Mouse (Mus musculus): ENCODE measurements at regions not wholly inside any gene's neighbourhood (a gene's known extent, or its start where the extent isn't known, plus 50 kb on each side); places are given as distances from the start of the nearest gene placed in this dataset.
"Not testable (repeated sequence)": the region's sequence is repeated elsewhere in the genome, so short reads cannot be mapped to it uniquely, and the experiment has no call there.

- not testable (repeated sequence) for DNase-seq (ENCODE audit: low read depth, low spot score)
These were observed 95.1 kb downstream of the Stard3nl start for GRCm38 (mm10) chr13:19300320-19301011.

- DNase-seq (ENCODE audit: low read depth, low spot score), result no peak
These were observed 99.3 kb downstream of the Stard3nl start for GRCm38 (mm10) chr13:19296325-19296724.

DNA sequence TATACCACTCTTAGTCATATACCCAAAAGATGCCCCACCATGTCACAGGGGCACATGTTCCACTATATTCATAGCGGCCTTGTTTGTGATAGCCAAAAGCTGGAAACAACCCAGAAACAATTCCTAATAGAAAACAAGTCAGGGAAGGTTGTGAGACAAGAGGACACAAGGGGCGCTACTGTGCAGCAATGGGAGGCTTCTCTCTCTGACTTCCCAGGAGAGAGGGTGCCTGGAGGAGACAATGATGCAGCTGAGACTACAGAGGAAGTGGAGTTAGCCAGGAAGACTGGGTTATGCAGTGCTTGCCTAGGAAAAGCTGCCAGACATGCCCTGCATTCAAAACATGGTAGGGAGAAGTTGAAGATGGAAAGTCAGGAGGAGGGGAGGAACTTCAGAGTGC, 102.6 kb downstream of the Stard3nl start:
- peak; percentile 47 for DNase-seq (ENCODE audit: low read depth, low spot score)

GRCm38 (mm10) chr13:19283161-19283560, 112.4 kb downstream of the Stard3nl start:
- peak; percentile 22 for DNase-seq (ENCODE audit: low read depth, low spot score)

DNA sequence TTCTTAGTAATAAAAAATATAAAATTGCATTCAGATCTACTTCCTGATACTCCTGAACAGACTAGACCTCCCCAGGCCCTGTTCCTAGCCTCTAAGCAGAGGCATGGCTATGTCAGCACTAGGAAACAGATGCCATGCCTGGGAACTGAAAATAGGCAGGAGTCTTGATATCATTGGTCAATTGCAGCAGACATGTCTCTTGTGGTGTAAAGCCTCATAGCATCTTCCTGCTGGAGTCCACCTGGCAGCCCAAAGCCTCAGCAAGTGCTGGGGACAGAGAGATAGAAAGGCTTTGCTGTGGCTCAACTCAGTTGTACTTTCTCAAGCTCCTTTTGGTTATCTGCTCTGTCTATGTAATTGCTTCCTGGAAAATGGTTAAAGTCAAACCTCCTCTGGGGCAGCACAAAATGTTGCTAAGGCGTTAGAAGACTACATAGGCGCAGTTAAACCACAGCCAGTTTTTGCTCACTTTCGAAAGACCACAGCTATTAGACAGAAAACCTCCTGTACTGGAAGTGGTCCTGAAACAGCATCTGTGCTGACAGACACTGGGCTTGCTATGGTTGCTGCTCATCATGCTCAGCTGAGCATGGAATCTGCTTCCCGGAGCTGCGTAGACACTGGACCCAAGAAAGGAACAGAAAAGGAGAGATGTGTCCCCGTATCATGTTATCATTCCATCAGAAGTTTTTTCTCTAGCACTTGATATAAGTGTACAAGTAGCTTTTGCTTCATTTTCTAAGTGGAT, 122.9 kb downstream of the Stard3nl start:
- DNase-seq (ENCODE audit: low read depth, low spot score), result not testable (repeated sequence)

GRCm38 (mm10) chr13:19264996-19265395, 130.6 kb downstream of the Stard3nl start:
- peak; percentile 71 for DNase-seq (ENCODE audit: low read depth, low spot score)

- DNase-seq (ENCODE audit: low read depth, low spot score), result not testable (repeated sequence)
These were observed 149.0 kb downstream of the Stard3nl start for GRCm38 (mm10) chr13:19246558-19246957.

GRCm38 (mm10) chr13:19242580-19242979, 153.0 kb downstream of the Stard3nl start:
- peak; percentile 6 for DNase-seq (ENCODE audit: low read depth, low spot score)

DNA sequence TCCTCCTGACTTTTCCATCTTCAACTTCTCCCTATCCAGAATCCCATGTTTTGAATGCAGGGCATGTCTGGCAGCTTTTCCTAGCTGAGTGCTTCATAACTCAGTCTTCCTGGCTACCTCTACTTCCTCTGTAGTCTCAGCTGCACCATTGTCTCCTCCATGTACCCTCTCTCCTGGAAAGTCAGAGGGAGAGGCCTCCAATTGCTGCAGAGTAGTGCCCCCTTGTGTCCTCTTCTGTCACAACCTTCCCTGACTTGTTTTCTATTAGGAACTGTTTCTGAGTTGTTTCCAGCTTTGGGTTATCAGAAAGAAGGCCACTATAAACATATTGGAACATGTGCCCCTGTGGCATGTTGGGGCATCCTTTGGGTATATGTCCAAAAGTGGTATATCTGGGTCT, 159.3 kb downstream of the Stard3nl start:
- peak; percentile 64 for DNase-seq (ENCODE audit: low read depth, low spot score)

- no peak for DNase-seq (ENCODE audit: low read depth, low spot score)
These were observed 160.8 kb downstream of the Stard3nl start for GRCm38 (mm10) chr13:19234700-19235374.

DNA sequence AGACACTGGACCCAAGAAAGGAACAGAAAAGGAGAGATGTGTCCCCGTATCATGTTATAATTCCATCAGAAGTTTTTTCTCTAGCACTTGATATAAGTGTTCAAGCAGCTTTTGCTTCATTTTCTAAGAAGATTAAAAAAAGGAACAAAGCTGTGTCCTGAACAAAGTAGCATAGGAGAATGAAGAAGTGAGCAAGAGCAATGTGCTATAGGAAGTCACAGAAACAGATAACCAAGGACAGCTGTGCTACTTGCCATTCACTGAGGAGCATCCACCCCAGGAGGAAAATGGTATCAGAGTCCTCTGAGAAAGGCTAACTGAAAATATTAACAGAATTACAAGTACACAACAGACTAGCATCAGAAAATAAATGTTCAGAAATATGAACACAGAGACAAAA, 175.6 kb downstream of the Stard3nl start:
- DNase-seq (ENCODE audit: low read depth, low spot score), result not testable (repeated sequence)

DNA sequence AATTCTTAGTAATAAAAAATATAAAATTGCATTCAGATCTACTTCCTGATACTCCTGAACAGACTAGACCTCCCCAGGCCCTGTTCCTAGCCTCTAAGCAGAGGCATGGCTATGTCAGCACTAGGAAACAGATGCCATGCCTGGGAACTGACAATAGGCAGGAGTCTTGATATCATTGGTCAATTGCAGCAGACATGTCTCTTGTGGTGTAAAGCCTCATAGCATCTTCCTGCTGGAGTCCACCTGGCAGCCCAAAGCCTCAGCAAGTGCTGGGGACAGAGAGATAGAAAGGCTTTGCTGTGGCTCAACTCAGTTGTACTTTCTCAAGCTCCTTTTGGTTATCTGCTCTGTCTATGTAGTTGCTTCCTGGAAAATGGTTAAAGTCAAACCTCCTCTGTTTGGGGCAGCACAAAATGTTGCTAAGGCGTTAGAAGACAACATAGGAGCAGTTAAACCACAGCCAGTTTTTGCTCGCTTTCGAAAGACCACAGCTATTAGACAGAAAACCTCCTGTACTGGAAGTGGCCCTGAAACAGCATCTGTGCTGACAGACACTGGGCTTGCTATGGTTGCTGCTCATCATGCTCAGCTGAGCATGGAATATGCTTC, 176.1 kb downstream of the Stard3nl start:
- DNase-seq (ENCODE audit: low read depth, low spot score), result not testable (repeated sequence)

DNA sequence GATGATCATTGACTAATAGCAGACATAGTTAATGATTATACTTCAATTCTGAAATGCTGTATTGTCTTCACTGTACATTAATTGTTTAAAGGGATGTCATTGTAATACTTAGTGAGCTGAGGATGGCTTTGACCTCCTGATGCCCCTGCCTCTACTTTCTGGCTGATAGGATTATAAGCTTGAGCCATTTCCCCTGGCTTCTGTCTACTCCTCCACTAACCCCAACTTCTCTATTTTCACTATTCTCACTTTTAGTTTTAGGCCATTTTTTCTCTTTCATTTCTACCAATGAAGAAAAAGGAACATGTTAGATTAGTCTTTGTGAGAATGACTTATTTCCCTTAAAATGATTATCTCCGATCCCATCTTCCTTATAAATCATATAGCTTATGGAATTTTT, 190.9 kb downstream of the Stard3nl start:
- no peak for DNase-seq (ENCODE audit: low read depth, low spot score)

DNA sequence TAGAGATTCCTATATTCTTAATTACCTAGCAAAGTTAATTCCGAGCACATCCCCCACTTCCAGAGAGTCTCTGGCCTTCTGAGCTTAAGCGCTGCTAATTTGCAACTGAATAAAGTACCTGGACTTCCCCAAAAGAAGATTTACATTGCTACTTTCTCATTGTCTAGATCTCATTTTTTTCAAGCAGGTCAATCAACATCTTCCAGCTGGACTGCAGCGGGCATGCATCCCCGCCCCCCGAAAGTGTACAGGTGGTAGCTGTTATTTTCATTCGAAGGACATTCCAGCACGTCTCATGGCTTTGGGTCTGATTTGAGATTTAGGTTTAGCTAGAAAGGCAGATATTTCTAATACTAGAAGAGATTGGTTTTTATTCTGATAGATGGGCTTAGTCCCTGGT, 193.3 kb downstream of the Stard3nl start:
- peak; percentile 51 for DNase-seq (ENCODE audit: low read depth, low spot score)

Data from ZHBTc4 (cell line).